ENCODE assay signal across 7 mouse cellular contexts in genomic region chr3:100768170-100768624, GRCm38 (mm10). TPM values are rescaled to one million over a fixed set of nuclear protein-coding genes. Genes with fewer than 3 reads are reported as not detected.
DNase-seq lines count a peak whose midpoint lies in the region; ATAC-seq and TF ChIP-seq lines count a peak whose summit lies in the region.

No protein-coding gene starts in this region.

- no peak for TF ChIP-seq EP300 in heart, postnatal 0 days (IDR thresholded peaks at IDR 0.05; ENCODE audit: low read depth)

- no peaks in the 10 kb centered on the region for H3K36me3 ChIP-seq in heart, postnatal 0 days (replicated peaks; ENCODE audit: control insufficient read depth, insufficient read depth, low read length)
- no peaks in the 10 kb centered on the region for H3K36me3 ChIP-seq in midbrain, embryonic 16.5 days (ENCODE audit: control insufficient read depth, insufficient read depth, low read length)

- intact Hi-C loops in left cerebral cortex, postnatal 25 days (cut with DNase I), result loop anchor here (2.0 to 5.0 kb wide), 2 partner anchors 139 to 184 kb away; no protein-coding TSS in a partner anchor

- H3K4me2 ChIP-seq in heart, postnatal 0 days (ENCODE audit: low read depth, low read length), result peak overlapping the region; percentile 28
- peak overlapping the region; percentile 9; the same call in 1 of the 2 replicates for H3K4me2 ChIP-seq in midbrain, embryonic 16.5 days (ENCODE audit: low read length)

- H3K27ac ChIP-seq in heart, postnatal 0 days (ENCODE audit: low read depth), result no peak overlapping the region
- peak overlapping the region; percentile 1; the same call in 1 of the 2 replicates for H3K27ac ChIP-seq in midbrain, embryonic 16.5 days (ENCODE audit: low read length)

- peak; percentile 67; the same call in 1 of the 2 replicates for ATAC-seq in heart, postnatal 0 days (ENCODE audit: insufficient read depth, low read depth)
- ATAC-seq in midbrain, embryonic 16.5 days, result peak; percentile 85

- 59% methylated on average over 14 of the region's 15 CpGs for WGBS in heart, postnatal 0 days
- 24% methylated on average over 15 of the region's 15 CpGs for WGBS in midbrain, embryonic 16.5 days

- H3K4me1 ChIP-seq in heart, postnatal 0 days (ENCODE audit: control insufficient read depth, insufficient read depth), result no peaks in the 10 kb centered on the region
- peaks cover 7% of the 10 kb centered on the region for H3K4me1 ChIP-seq in midbrain, embryonic 16.5 days (ENCODE audit: control insufficient read depth, insufficient read depth, low read length)

- H3K4me3 ChIP-seq in heart, postnatal 0 days (ENCODE audit: low read depth, low read length), result no peak overlapping the region
- H3K4me3 ChIP-seq in midbrain, embryonic 16.5 days (ENCODE audit: low read depth, low read length), result no peak overlapping the region

- H3K9me3 ChIP-seq in heart, postnatal 0 days (replicated peaks; ENCODE audit: control insufficient read depth, low read length), result no peaks in the 10 kb centered on the region
- H3K9me3 ChIP-seq in midbrain, embryonic 16.5 days (replicated peaks; ENCODE audit: control insufficient read depth, low read length, poor library complexity, severe bottlenecking), result no peaks in the 10 kb centered on the region

- DNase-seq in NIH3T3 (ENCODE audit: low read depth), result peak; percentile 80
- DNase-seq in embryo, embryonic 10.5 days (ENCODE audit: low spot score), result peak; percentile 78
- DNase-seq in heart, postnatal 0 days (ENCODE audit: low spot score), result peak; percentile 68
- DNase-seq in left cerebral cortex, postnatal 25 days (ENCODE audit: low spot score in 2 of 2), result peak; percentile 33 to 52
- no peak for DNase-seq in B cell, adult 2 months
- DNase-seq in gastrocnemius, adult 18-20 months (ENCODE audit: low spot score), result no peak

- no peaks in the 10 kb centered on the region for H3K27me3 ChIP-seq in heart, postnatal 0 days (ENCODE audit: control insufficient read depth, insufficient read depth, low read length)
- H3K27me3 ChIP-seq in midbrain, embryonic 16.5 days (ENCODE audit: control insufficient read depth, insufficient read depth, low read depth, low read length), result no peaks in the 10 kb centered on the region

- TF ChIP-seq CTCF in heart, postnatal 0 days (IDR thresholded peaks at IDR 0.05; ENCODE audit: low read depth), result peak; percentile 72

- no peak overlapping the region for H3K9ac ChIP-seq in heart, postnatal 0 days (replicated peaks; ENCODE audit: low read depth, low read length)
- H3K9ac ChIP-seq in midbrain, embryonic 16.5 days (ENCODE audit: low read depth, low read length), result no peak overlapping the region

RNA-seq across cellular contexts. Expression of gene Vtcn1, which starts 57.1 kb away (rescaled TPM):
- 0.27 and 1.2 TPM in 2 replicates for total RNA-seq in heart, postnatal 0 days (2014; rRNA removed; ENCODE audit: low replicate concordance)
- polyA plus RNA-seq in heart, postnatal 0 days (2015; fragmentation: Nextera tagmentation; extraction: Ambion mirVana), result 0.30 and 0.36 TPM in 2 replicates
- total RNA-seq in left cerebral cortex, postnatal 25 days (2021), result under 1 TPM; 0.16 to 0.34 TPM
- polyA plus RNA-seq in midbrain, embryonic 16.5 days (2015; fragmentation: Nextera tagmentation; extraction: Ambion mirVana), result not detected in 2 replicates
- total RNA-seq in gastrocnemius, adult 18-20 months (2021), result under 1 TPM in 1 of 2 experiments, not detected in 1; 0.25 TPM

Comparison
In these comparisons a context has a peak if more than half of its experiments do, and no peak if none do; other contexts are left out.
1. DNase-seq: peak in NIH3T3 (single experiment), embryo, embryonic 10.5 days (single experiment), heart, postnatal 0 days (single experiment) and left cerebral cortex, postnatal 25 days (2 of 2); none in B cell, adult 2 months (0 of 2) and gastrocnemius, adult 18-20 months (single experiment).